Mouse (Mus musculus) midbrain, embryonic 10.5 days (tissue): Measurements from ENCODE around the gene Tacr2. TPM values are rescaled to one million over a fixed set of nuclear protein-coding genes. Genes with fewer than 3 reads are reported as not detected.

ENCODE experiments used
- DNase-seq: peaks from one replicate; pipeline ENCODE4 v3.0.0-alpha.2; 2017; ENCODE audit warnings: low spot score
- H3K27ac ChIP-seq: fragments of 300-500 bp; sonication (generic); replicated peaks from 2 replicates; pipeline ENCODE4 v1.5.1; 2016; ENCODE audit warnings: mild to moderate bottlenecking
- H3K27me3 ChIP-seq: fragments of 300-500 bp; sonication (generic); 2 replicates; pipeline ENCODE4 v1.6.1; 2016; ENCODE audit warnings: low read depth, mild to moderate bottlenecking; ENCODE audit not compliant: poor library complexity, severe bottlenecking
- H3K36me3 ChIP-seq: fragments of 300-500 bp; sonication (generic); 2 replicates; pipeline ENCODE4 v1.6.1; 2016; ENCODE audit warnings: mild to moderate bottlenecking, moderate library complexity
- H3K4me1 ChIP-seq: fragments of 300-500 bp; sonication (generic); 2 replicates; pipeline ENCODE4 v1.6.1; 2016
- H3K4me3 ChIP-seq: fragments of 300-500 bp; sonication (generic); 2 replicates; pipeline ENCODE4 v1.5.1; 2016; ENCODE audit warnings: mild to moderate bottlenecking, moderate library complexity
- H3K9me3 ChIP-seq: fragments of 300-500 bp; sonication (generic); replicated peaks from 2 replicates; pipeline ENCODE4 v1.6.1; 2016; ENCODE audit warnings: mild to moderate bottlenecking
- WGBS: fragments of 180-500 bp; shearing (Covaris S2); methylation state at CpG from one replicate; pipeline ENCODE4 v1.1.7; 2016; 5-methylcytosine and 5-hydroxymethylcytosine counted together
- polyA plus RNA-seq: library from polyadenylated mRNA; unstranded; fragments of >200 nt; fragmentation: Nextera tagmentation; extraction: Ambion mirVana; gene quantifications from 2 replicates; pipeline ENCODE4 v1.2.1, GENCODE M21; 2016

The Tacr2 gene
- polyA plus RNA-seq, 1 experiment from 2014 or later = not detected

DNA sequence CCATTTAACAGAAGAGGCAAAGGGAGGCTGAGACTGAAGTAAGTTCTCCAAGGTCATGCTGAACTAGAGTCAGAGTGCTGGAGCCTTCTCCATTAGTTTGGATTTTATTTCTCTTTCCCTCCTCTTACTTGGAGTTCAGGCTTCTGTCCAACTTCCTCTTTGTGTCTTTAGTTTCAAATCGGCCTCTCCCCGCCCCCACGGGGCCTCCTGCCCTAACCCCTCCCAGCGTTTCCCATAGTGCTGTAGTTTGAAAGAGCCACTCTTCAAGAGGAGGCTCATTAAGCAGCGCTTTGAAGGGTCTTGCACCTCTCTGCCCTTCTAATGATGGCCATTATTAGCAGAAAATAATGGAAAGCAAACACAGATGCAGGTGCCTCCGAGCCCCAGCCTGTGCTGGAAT, 59.2 kb downstream of the Tacr2 start:
- no peak for DNase-seq
- H3K27ac ChIP-seq = no peak overlapping the region
- H3K4me3 ChIP-seq = no peak overlapping the region
- H3K27me3 ChIP-seq = no peaks in the 10 kb centered on the region
- no peaks in the 10 kb centered on the region for H3K9me3 ChIP-seq
- no peaks in the 10 kb centered on the region for H3K36me3 ChIP-seq
- WGBS = 74% methylated on average over 6 of the region's 6 CpGs
- H3K4me1 ChIP-seq = peaks cover 15% of the 10 kb centered on the region

DNA sequence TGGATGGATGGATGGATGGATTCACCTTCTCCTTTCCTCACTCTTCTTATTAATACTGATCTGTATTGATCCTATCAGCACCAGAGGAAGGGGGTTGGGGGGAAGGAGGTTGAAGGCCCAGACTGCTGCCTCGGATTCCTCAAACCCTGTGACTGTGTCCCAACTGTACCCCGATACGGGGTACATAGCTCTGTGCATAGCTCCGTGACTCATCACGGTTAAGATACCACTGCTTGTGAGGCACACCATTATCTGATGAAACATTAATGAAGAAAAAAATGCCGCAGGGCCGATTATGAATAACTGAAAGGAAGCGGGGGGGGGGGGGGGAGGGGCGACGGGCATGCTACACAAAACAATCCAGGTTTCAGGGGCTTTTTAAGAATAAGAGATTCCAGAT, 60.9 kb downstream of the Tacr2 start:
- no peak overlapping the region for H3K4me3 ChIP-seq
- H3K27ac ChIP-seq = no peak overlapping the region
- 83% methylated on average over 10 of the region's 10 CpGs for WGBS
- H3K9me3 ChIP-seq = no peaks in the 10 kb centered on the region
- no peaks in the 10 kb centered on the region for H3K36me3 ChIP-seq
- H3K27me3 ChIP-seq = no peaks in the 10 kb centered on the region
- no peak for DNase-seq
- peaks cover 12% of the 10 kb centered on the region for H3K4me1 ChIP-seq

DNA sequence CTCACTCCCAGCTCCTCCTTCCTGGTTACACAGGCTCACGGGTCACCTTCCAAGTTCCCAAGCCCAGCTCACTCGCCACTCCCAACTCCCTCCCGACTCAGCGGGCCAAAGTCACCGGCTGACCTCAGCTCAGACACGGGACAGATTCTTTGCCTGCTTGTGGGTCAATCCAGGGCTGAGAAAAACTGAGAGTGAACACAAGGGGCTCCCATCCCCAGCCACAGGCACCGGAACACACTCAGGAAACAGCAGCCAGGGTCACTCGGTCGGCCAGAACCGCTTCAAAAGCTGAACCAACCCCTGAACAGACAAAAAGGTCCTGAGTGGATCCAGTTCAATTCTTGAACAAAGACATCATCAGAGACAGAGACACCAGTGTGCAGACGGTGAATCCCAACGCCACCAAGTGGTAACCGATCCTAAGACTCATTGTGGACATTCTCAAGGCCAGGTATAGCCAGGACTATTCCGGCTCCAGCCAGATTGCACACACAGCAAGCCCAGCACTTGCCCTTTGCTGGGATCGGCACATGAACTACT, 61.7 kb downstream of the Tacr2 start:
- Histone ChIP-seq H3K9me3 (no peaks in the 10 kb centered on the region), H3K27ac (peak overlapping the region; percentile 58; the same call in 1 of the 2 replicates), H3K36me3 (no peaks in the 10 kb centered on the region), H3K4me1 (peaks cover 18% of the 10 kb centered on the region), H3K4me3 (no peak overlapping the region), H3K27me3 (no peaks in the 10 kb centered on the region)
- DNase-seq = no peak
- WGBS = 66% methylated on average over 15 of the region's 15 CpGs

Other genes with a start within 250 kb of the Tacr2 start
- 0.89 and 0.90 TPM in 2 replicates for gene Neurog3, start 119.3 kb upstream of the Tacr2 start, polyA plus RNA-seq
- gene Fam241b, start 108.5 kb upstream of the Tacr2 start, polyA plus RNA-seq = 19.3 and 23.4 TPM in 2 replicates
- 16.1 and 18.9 TPM in 2 replicates for gene Tspan15, start 21.2 kb upstream of the Tacr2 start, polyA plus RNA-seq
- gene Hk1, start 127.5 kb downstream of the Tacr2 start, polyA plus RNA-seq = 27.0 and 34.9 TPM in 2 replicates
- 0.25 TPM in 1 of 2 replicates, not detected in the other for gene Hkdc1, start 170.1 kb downstream of the Tacr2 start, polyA plus RNA-seq
- gene 4930507D05Rik, start 197.1 kb downstream of the Tacr2 start, polyA plus RNA-seq = 0.66 and 1.0 TPM in 2 replicates
- 30.9 and 32.3 TPM in 2 replicates for gene Supv3l1, start 197.3 kb downstream of the Tacr2 start, polyA plus RNA-seq
- gene Vps26a, start 234.4 kb downstream of the Tacr2 start, polyA plus RNA-seq = 91.9 and 94.1 TPM in 2 replicates